In the genomic region with DNA sequence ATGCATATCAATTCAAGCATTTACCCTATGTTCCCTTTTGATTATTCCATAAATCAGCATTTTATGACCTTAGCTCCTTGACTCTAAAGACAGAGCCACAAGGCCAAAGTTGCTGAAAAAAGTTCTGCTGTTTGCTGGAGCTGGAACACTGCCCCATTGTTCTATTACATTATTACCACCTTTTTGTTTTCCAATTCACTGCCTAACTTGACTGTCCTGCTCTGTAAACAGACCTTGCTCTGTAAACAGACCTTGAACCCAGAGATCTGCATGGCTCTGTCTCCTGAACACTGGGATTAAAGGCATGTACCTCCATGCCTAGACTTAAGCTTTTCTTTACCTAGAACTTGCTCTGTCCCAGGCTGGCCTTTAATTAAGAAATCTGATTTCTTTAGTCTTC, we compare ENCODE assay signal across 13 mouse cellular contexts.
"Had no signal": no experiment of that assay in that cellular context is flagged by ENCODE, and none has a peak within 500 bp of the region (broad histone marks: within the 10 kb centered on the region; RNA-seq: fewer than 3 reads in every experiment).

No protein-coding gene starts in this region.

- H3K27ac ChIP-seq: left cerebral cortex, adult 2 months; lung, embryonic 15.5 days had no signal

- H3K9me3 ChIP-seq: lung, embryonic 15.5 days had no signal

- H3K36me3 ChIP-seq: lung, embryonic 15.5 days had no signal

- DNase-seq: kidney, postnatal 10 days; kidney, postnatal 36 days; layer of hippocampus, postnatal 36 days; lung, adult 18-20 months; lung, postnatal 10 days; lung, postnatal 4 days; midbrain, embryonic 14.5 days; thymus, adult 18-20 months; thymus, postnatal 36 days had no signal

- ATAC-seq: intestine, postnatal 0 days had no signal

- H3K9ac ChIP-seq: lung, embryonic 15.5 days had no signal

- H3K4me2 ChIP-seq: lung, embryonic 15.5 days; midbrain, embryonic 11.5 days had no signal

- H3K27me3 ChIP-seq: lung, embryonic 15.5 days had no signal

- H3K4me1 ChIP-seq: lung, embryonic 15.5 days had no signal

- H3K4me3 ChIP-seq: left cerebral cortex, adult 2 months; lung, embryonic 15.5 days had no signal
